Mouse (Mus musculus) kidney, adult 2 months (tissue): Measurements from ENCODE around the gene Rapgef1. TPM values are rescaled to one million over a fixed set of nuclear protein-coding genes. Genes with fewer than 3 reads are reported as not detected.

ENCODE experiments used
- DNase-seq: peaks from one replicate; pipeline ENCODE4 v3.0.0; 2021
- H3K27ac ChIP-seq: fragments of 200-500 bp; 2 replicates; pipeline ENCODE4 v1.5.1; 2012; ENCODE audit warnings: low read depth, low read length, control low read depth, inconsistent platforms; ENCODE audit not compliant: insufficient read depth
- H3K27me3 ChIP-seq: fragments of 200-500 bp; replicated peaks from 2 replicates; pipeline ENCODE4 v1.6.1; 2012; ENCODE audit warnings: mild to moderate bottlenecking, moderate library complexity, low read length, inconsistent platforms; ENCODE audit not compliant: control insufficient read depth, insufficient read depth
- H3K36me3 ChIP-seq: fragments of 200-500 bp; 2 replicates; pipeline ENCODE4 v1.6.1; 2012; ENCODE audit warnings: mild to moderate bottlenecking, moderate library complexity, low read length, inconsistent platforms; ENCODE audit not compliant: control insufficient read depth, insufficient read depth
- H3K4me1 ChIP-seq: fragments of 200-500 bp; 2 replicates; pipeline ENCODE4 v1.6.1; 2011; ENCODE audit warnings: low read length; ENCODE audit not compliant: control insufficient read depth, insufficient read depth
- H3K4me3 ChIP-seq: fragments of 200-500 bp; 2 replicates; pipeline ENCODE4 v1.5.1; 2011; ENCODE audit warnings: mild to moderate bottlenecking, low read depth, low read length, control low read depth; ENCODE audit not compliant: insufficient read depth
- CTCF ChIP-seq: fragments of 200-500 bp; conservative IDR thresholded peaks from 2 replicates; pipeline ENCODE4 v1.5.1; 2011; ENCODE audit warnings: low read depth, mild to moderate bottlenecking, control low read depth, low read length, moderate library complexity, mixed read lengths; ENCODE audit not compliant: insufficient read depth, insufficient read length
- POLR2A ChIP-seq: fragments of 200-500 bp; IDR thresholded peaks from one replicate; pipeline ENCODE4 v1.6.1; 2011; ENCODE audit warnings: low read depth, low read length, control low read depth
- WGBS: fragments of 180-500 bp; shearing (Covaris S2); methylation state at CpG from one replicate; pipeline ENCODE4 v1.1.7; 2018; 5-methylcytosine and 5-hydroxymethylcytosine counted together
- polyA plus RNA-seq: library from polyadenylated mRNA; depleted of rRNA; stranded (reverse); fragments of >200 nt; gene quantifications from 2 replicates; pipeline ENCODE4 v1.2.3, GENCODE M21; 2012; rRNA removed

Rapgef1 gene
- polyA plus RNA-seq, result 38.9 and 41.7 TPM in 2 replicates

DNA sequence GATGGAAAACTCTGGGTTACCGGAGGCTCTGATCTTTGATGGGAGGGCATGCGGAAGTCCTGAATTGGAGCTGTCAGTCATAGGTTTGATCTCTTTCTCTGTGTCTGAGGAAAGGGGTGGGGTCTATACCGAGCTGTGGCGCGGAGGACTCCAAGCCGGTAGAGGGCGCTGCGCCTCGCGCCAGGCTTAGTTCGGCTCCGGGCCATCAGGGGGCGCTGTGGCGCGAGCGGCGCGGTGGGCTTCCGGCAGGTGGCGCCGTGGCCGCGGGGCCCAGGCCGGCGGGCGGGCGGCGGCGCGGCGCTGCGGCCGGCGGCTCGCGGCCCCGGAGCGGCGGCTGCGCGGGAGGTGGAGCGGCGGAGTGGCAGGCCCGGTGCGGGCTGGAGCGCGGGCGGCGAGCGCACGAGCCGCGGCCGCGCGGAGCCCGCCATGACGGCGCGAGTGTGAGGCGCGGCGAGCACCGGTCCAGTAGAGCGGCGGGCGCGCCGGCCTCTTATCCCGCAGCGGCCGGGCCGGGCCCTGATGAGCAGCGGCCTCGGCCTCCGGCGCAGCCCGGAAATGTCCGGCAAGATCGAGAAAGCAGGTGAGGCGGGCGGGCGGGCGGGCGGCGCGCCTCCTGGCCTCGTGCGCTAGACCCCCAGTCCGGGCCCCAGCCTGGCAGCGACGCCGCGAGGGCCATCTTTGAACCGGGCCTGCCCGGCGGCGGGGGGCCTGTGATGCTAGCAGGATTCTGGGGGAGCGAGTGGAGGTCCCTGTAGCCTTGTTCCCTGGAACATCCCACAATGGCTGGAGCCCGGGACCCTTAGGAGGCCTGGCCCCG is at the start of gene Rapgef1:
Gene Rapgef1 (plus strand): TSS at position 237 of the 817 bp plus-strand sequence.
- Histone ChIP-seq H3K27me3 (no peaks in the 10 kb centered on the region), H3K27ac (no peak within 1 kb of the TSS), H3K36me3 (no peaks in the 10 kb centered on the region), H3K4me1 (peaks cover 27% of the 10 kb centered on the region), H3K4me3 (peak within 1 kb of the TSS; percentile 88)
- DNase-seq, result peak; percentile 82
- TF ChIP-seq POLR2A, result no peak
- peak; percentile 98 for TF ChIP-seq CTCF
- 5% methylated on average over 98 of the region's 101 CpGs for WGBS

DNA sequence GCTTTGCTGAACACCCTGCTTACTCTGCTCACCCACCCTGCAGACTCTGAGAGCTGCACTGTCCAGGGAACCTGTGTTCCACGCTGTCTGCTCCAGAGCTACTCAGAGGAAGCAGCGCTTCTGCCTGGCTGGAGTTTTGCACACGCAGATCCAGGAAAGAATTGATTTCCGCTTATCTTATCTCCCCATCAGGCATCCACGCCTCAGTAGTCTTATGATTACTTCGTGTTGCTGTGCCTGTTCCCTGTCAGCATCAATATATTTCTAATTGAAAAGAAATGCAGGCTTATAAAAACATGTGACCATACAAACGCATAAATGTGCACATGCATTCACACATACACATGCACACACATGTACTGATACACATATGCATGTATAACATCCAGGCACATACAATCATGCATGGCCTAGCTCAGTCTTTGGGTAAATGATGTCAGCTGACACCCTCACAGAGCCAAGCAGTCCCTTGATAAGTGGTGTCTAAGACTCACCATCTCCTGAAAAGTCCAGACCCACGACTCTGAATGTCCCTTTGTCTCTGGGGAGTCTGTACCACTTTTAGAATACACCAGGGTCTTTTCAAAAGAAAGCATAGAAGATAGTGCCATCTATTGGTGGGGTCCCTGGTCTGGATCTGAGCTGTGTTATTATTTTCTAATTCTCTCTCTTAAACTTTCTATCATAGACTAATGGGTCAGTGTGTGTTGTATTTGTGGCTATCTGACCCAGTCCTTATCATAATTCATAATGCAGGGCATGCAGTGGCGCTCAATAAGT is 47.4 kb upstream of the Rapgef1 start:
- Histone ChIP-seq H3K27ac (no peak overlapping the region), H3K36me3 (no peaks in the 10 kb centered on the region), H3K4me1 (no peaks in the 10 kb centered on the region), H3K27me3 (no peaks in the 10 kb centered on the region), H3K4me3 (no peak overlapping the region)
- no peak for DNase-seq
- TF ChIP-seq CTCF, result no peak
- TF ChIP-seq POLR2A, result no peak
- 57% methylated on average over 9 of the region's 9 CpGs for WGBS

DNA sequence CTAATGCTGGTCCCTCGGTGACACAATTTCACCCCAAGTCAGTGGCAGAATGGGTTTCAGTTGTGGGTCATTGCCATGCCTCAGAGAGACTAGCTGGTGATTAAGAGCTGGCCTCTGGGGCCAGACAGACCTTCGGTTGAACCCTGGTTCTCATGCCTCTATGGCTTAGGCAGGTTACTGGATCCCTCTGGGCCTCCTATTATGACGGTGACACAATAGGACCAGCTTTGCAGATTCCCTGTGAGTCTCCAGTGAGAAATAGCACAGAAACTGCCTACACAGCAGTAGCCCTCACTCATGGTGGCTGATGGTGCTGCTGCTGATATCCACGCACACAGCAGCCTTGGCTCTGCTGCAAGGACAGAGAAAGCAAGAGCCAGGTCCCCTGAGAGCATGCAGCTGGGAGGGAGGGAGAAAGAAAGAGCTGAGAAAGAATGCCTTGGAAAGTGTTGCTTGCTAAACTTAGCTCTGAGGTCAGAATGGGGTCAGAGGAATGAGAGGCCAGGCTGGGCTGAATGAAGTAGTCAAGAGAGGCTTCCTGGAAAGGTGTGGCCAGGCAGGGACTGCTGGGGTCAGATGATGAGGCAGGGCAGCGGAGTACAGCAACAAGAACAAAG is 46.6 kb upstream of the Rapgef1 start:
- WGBS, result 61% methylated on average over 5 of the region's 5 CpGs
- no peaks in the 10 kb centered on the region for H3K27me3 ChIP-seq
- TF ChIP-seq CTCF (no peak), POLR2A (no peak)
- no peaks in the 10 kb centered on the region for H3K36me3 ChIP-seq
- H3K27ac ChIP-seq, result no peak overlapping the region
- H3K4me3 ChIP-seq, result no peak overlapping the region
- no peak for DNase-seq
- no peaks in the 10 kb centered on the region for H3K4me1 ChIP-seq

DNA sequence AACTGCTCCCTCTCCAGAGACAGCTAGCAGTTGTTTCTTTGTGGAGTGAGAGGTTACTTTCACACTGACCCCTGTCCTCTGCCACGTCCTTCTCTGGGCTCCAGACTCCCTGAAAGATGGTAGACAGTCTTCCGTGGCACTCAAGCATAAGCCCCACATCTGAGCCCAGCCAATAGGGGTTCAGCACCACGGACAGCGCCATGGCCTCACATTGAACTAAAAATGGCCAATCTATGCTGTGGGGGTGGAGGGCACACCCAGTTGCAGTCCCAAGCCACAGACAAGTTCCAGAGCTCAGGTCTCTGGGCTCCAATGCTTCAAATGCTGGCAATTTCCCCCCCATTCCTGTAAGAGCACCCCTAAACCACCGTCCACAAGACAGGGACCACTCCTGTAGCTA is 45.9 kb upstream of the Rapgef1 start:
- no peaks in the 10 kb centered on the region for H3K4me1 ChIP-seq
- DNase-seq, result peak; percentile 30
- H3K27ac ChIP-seq, result no peak overlapping the region
- no peak overlapping the region for H3K4me3 ChIP-seq
- TF ChIP-seq POLR2A, result no peak
- no peak for TF ChIP-seq CTCF
- H3K36me3 ChIP-seq, result no peaks in the 10 kb centered on the region
- WGBS, result 6% methylated on average over 5 of the region's 5 CpGs
- no peaks in the 10 kb centered on the region for H3K27me3 ChIP-seq

DNA sequence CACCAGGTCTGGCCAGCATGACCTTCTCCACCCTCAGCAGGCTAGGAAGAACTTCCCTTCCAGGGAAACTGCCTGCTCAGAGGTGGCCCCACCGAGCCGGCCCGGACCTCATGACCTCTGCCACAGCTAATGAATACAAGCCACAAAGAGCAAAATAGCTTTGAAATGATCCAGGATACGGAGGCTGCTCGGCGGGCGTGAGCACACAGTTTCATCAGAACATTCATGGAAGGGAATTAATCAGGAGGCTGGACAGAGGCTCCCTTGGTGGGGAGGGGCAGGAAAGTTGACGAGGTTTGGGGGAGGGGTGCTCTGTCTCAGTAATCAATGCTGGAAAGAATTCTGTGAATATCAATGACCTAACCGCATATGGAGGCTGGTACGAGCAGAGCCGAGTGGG is 45.3 kb upstream of the Rapgef1 start:
- Histone ChIP-seq H3K4me1 (no peaks in the 10 kb centered on the region), H3K27me3 (no peaks in the 10 kb centered on the region), H3K27ac (no peak overlapping the region), H3K36me3 (no peaks in the 10 kb centered on the region), H3K4me3 (no peak overlapping the region)
- TF ChIP-seq CTCF, result no peak
- TF ChIP-seq POLR2A, result no peak
- no peak for DNase-seq
- WGBS, result 40% methylated on average over 11 of the region's 11 CpGs

DNA sequence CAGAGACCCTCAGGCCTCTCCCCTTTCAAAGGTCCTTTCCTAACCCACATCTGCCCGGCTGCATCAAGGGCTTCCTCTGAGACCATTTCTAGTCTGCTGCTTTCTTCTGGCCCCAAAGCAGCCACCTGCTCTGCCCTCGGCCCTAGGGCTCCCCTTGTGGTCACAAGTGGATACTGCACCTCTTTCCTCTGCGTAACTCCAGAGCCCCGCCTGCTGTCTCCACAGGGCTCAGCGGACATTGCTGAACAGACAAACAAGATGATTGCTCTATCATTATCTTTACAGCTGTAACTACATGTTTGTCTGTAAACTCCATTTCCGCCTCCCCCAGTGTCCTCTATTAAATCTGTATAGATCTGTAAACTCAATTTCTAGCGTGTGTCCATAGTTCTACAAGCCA is 37.1 kb upstream of the Rapgef1 start:
- TF ChIP-seq CTCF (peak; percentile 89), POLR2A (no peak)
- peak; percentile 71 for DNase-seq

More for the DNA sequence above, 37.1 kb upstream of the Rapgef1 start:
- WGBS, result 2% methylated on average over 7 of the region's 7 CpGs
- Histone ChIP-seq H3K27me3 (no peaks in the 10 kb centered on the region), H3K4me3 (no peak overlapping the region), H3K36me3 (no peaks in the 10 kb centered on the region), H3K4me1 (no peaks in the 10 kb centered on the region), H3K27ac (no peak overlapping the region)
